Mouse (Mus musculus): ENCODE data around the gene Fbxo24.

DNA sequence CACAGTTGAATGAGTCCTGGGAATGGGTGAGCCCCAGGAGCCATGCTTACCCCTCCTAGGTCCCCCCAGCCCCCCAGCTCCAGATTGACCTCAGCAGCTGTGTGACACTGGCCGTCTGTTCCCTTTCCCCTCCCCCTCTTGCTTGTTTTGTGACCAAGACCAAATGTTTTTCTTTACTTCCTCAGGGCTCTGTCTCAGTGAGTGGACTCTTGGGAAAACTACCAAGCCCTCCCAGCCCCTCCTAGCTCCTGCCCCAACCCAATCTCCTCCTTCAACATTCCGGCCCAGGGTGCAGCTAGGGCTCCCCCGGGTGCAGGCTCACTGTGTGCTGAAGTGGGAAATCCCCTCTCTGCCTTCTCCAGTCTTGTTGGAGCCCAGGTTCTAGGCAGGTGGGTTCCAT, 1.8 kb upstream of the Fbxo24 start:
- TF ChIP-seq CTCF (IDR thresholded peaks at IDR 0.05; ENCODE audit: low read depth, low read length) (no peak), POLR2A (IDR thresholded peaks at IDR 0.05; ENCODE audit: borderline replicate concordance, low read depth, low read length) (no peak)

All from bone marrow macrophage, adult 2 months (primary cell).